Mouse (Mus musculus) heart, adult 8-10 months (tissue): Measurements from ENCODE around the gene Plcb4. TPM values are rescaled to one million over a fixed set of nuclear protein-coding genes. Genes with fewer than 3 reads are reported as not detected.

Source experiments
- DNase-seq: peaks from one replicate; pipeline ENCODE4 v3.0.0; 2022; ENCODE audit warnings: low spot score
- total RNA-seq, 4 experiments: library from RNA; stranded (reverse); gene quantifications; 2 replicates each; pipeline ENCODE4 v1.2.4; 2022

Plcb4 gene
- total RNA-seq, 4 experiments from 2014 or later: 45.3 to 62.2 (median 56.4) TPM

- DNase-seq: no peak
Measured at GRCm38 (mm10) chr2:135997361-135998150, 338.7 kb downstream of the Plcb4 start.

GRCm38 (mm10) chr2:135998886-135999285, 340.1 kb downstream of the Plcb4 start:
- DNase-seq: no peak

- no peak for DNase-seq
Measured at GRCm38 (mm10) chr2:135999361-135999760, 340.6 kb downstream of the Plcb4 start.

GRCm38 (mm10) chr2:136000933-136001332, 342.1 kb downstream of the Plcb4 start:
- DNase-seq: no peak

- DNase-seq: no peak
Measured at GRCm38 (mm10) chr2:136002118-136002517, 343.3 kb downstream of the Plcb4 start.

- DNase-seq: no peak
Measured at GRCm38 (mm10) chr2:136003836-136004235, 345.0 kb downstream of the Plcb4 start.

- DNase-seq: no peak
Measured at GRCm38 (mm10) chr2:136006280-136006679, 347.5 kb downstream of the Plcb4 start.

- no peak for DNase-seq
Measured at GRCm38 (mm10) chr2:136012759-136013158, 353.9 kb downstream of the Plcb4 start.

- no peak for DNase-seq
Measured at GRCm38 (mm10) chr2:136048464-136048863, 389.7 kb downstream of the Plcb4 start.

- DNase-seq: no peak
Measured at GRCm38 (mm10) chr2:136050793-136051615, 392.2 kb downstream of the Plcb4 start.

- no peak for DNase-seq
Measured at GRCm38 (mm10) chr2:136051688-136052289, 393.0 kb downstream of the Plcb4 start, which contains the start of gene Lamp5. Lamp5 (plus strand) TSS chr2:136052239.

GRCm38 (mm10) chr2:136057861-136058331, 399.1 kb downstream of the Plcb4 start:
- DNase-seq: no peak

GRCm38 (mm10) chr2:136058398-136058797, 399.6 kb downstream of the Plcb4 start:
- DNase-seq: no peak

- DNase-seq: no peak
Measured at GRCm38 (mm10) chr2:136059029-136059669, 400.3 kb downstream of the Plcb4 start.
